Mouse (Mus musculus) erythroid progenitor cell, adult 5-6 weeks (primary cell): ENCODE results near the gene Xrcc1. TPM values are rescaled to one million over a fixed set of nuclear protein-coding genes. Genes with fewer than 3 reads are reported as not detected.

Experiments
- ATAC-seq: replicated peaks from 2 replicates; pipeline ENCODE4 v1.8.0; 2016; ENCODE audit warnings: moderate number of reproducible peaks, mild to moderate bottlenecking, moderate TSS enrichment, inconsistent platforms; ENCODE audit not compliant: poor library complexity, low FRiP score, severe bottlenecking
- total RNA-seq, 2 experiments: library from RNA; stranded (forward) in 1 of 2; stranded (reverse) in 1 of 2; fragments of 150-400 nt in 1 of 2; fragments of 186-747, 209-891 nt in 1 of 2; gene quantifications; 2 replicates each; pipeline versions ENCODE4 v1.2.3 to v1.2.4; 2015 to 2017; ENCODE audit warnings: low replicate concordance in 2 of 2

Xrcc1 gene
- total RNA-seq, 2 experiments from 2014 or later, result 39.4 to 62.5 TPM

DNA sequence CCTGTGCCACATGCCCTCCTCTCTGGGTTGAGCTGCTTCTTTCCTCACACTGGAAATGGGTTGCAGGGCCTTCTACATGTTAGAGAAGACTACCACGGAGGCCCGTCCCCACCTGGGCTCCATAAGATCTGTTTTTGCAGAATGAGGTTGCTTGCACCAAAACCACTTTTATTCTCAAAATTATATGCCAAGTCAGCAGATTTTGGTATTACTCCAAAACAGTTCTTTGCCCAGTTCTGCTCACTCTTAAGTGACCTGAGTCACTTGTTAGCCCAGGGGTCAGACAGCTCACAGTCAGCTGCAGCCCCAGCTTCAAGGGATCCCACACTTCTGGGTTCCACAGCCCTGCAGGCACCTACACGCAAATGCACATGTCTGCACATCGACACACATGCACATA is 15.4 kb downstream of the Xrcc1 start:
- no peak for ATAC-seq

DNA sequence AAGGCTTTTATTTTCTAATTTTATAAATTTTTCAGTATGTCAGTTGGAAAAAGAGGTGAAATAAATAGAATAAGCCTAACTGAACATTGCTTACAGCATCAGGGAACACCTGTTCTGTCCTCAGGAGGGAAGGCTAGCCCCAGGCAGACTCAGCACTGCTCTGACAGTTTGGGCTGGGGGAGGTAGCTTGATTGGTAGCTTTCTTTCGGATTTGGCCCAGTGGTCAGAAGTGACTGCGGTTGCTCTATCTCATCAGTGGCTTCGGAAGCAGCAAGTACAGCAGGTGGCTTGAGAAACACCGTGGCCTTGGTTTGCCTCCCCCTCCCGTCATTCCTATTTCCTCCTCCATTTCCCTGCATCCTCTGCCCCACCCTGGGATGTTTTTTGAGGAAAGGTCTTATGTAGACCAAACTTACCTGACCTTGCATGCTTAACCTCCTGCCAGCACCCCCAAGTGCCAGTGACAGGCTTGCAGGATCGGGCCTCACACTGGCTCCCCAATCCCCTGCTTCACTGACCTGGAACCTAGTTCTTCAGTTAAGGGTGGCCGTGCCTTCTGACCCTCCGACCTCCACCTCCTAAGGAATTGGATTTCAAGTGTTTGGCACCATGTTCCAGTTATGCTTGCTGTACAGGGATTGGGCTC is 17.2 kb downstream of the Xrcc1 start:
- ATAC-seq, result no peak

DNA sequence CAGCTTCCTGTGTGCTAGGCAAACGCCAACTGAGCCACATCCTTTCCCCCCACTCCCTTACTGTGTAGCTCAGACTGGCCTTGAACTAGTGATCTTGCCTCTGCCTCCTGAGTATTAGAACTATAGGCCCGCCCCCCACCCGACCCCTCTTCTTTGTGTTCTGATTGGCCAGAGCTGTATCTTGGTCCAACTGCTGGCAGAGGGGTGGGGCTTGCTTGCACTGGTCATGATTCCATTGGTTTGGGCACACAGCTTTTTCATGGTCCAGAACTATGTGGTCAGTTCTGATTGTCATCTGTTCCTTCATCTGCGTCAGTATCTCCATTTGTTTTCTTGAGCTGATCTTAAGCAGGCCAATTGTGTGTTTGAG is 17.7 kb downstream of the Xrcc1 start:
- ATAC-seq, result no peak

DNA sequence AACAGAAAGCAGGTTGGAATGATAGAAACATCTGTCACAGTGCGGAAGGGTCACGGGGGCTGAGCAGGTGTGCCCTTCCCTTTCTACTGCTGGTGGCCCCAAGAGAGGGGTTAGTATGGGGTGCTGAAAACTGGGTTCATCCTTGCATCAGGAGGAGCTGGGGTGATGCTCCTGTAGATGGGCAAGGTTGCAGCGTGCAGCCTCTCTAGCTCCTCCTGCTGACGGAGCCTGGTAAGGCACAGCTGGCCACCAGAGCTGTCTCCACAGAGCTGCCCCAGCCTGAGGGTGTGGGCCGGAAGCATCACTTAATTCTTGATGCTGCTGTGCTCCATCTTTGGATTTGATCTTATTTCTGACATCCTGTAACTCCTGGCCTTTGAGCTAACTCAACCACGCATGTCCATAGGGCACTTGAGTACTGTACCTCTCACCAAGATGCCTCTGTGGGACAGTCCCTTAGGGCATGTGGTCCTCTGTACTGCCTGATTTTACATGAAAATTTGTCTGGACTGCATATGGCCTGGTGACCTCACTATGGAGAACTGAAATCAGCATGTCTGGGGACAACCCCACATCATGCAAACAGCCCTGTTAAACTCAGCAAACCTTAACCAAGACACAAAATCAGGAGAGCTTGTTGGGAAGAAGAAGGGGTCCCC is 18.6 kb downstream of the Xrcc1 start:
- peak; percentile 82 for ATAC-seq

DNA sequence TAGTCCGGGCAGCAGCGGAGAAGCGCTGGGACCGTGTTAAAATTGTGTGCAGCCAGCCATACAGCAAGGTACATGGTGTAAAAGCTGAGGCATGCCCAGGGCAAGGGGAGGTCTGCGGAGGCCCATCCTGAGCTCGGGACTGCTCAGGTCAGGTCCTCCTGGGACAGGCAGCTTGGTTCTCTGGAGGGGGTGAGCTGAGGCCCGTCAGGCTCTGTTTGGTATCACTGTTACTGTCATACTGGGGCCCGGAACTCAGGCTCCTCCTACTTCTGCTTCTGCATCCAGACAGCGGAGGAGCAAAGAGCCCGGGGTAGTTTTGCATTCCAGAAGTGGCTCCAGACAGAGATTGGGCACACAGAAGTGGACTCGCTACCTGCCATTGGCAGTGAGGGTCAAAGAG is 19.5 kb downstream of the Xrcc1 start:
- no peak for ATAC-seq

DNA sequence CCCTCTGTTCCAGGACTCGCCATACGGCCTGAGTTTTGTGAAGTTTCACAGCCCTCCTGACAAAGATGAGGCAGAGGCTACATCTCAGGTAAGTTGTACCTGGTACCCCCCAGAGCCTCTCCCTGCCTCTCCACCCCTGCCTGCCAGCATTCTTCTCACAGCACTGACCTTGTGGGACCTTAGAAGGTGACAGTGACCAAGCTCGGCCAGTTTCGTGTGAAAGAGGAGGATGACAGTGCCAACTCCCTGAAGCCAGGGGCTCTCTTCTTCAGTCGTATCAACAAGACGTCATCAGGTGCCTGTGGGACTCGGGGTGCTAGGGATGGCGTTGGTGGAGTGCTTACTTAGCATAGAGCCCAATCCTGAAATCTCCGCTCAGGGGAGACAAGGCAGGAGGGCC is 20.1 kb downstream of the Xrcc1 start:
- ATAC-seq, result no peak

DNA sequence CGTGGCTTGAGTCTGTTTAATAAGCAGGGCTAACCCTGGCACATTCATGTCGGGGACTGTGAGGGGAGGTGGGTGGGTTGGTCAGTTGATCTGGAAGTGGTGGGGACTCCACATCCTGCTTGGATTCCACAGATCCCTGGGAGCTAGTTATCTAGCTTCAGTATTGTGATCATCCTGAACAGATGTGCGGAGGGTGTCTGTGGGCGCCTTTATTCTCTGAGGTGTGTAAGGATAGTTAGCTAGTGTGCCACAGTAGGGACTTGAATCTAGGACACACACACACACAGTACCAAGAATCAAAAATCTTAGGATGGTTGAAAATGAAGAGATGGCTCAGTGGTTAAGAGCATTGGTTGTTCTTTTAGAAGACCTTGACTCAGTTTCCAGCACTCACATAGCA is 22.4 kb downstream of the Xrcc1 start:
- no peak for ATAC-seq

DNA sequence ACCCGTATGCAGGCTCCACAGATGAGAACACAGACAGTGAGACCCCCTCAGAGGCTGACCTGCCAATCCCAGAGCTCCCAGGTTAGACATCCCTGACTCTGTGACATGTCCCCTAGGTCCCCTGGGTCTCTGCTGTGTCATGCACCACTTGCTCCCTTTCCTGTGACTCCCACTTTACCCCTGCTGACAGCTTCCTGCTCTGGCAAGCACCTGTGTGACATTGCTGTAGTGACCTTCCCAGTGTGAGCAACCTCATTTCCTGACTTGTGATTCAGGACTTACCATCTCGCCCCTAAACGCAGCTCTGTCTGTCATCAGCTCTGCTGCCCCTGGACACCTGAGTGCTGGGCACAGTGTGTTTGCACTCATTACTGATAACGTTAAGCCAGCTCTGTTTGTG is 25.0 kb downstream of the Xrcc1 start:
- no peak for ATAC-seq

DNA sequence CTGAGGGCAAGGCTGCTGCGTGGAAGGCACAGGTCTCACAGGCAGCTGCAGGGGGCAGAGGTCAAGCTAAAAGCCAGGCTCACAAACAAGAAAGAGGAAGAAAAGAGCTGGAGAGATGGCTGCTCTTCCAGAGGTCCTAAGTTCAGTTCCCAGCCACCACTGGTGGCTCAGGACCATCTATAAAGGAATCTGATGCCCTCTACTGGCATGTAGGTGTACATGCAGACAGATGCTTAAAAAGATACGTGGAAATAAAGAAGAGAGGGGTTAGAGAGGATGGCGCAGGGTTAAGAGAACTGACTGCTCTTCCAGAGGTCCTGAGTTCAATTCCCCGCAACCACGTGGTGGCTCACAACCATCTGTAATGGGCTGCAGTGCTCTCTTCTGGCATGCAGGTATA is 26.4 kb downstream of the Xrcc1 start:
- ATAC-seq, result no peak

DNA sequence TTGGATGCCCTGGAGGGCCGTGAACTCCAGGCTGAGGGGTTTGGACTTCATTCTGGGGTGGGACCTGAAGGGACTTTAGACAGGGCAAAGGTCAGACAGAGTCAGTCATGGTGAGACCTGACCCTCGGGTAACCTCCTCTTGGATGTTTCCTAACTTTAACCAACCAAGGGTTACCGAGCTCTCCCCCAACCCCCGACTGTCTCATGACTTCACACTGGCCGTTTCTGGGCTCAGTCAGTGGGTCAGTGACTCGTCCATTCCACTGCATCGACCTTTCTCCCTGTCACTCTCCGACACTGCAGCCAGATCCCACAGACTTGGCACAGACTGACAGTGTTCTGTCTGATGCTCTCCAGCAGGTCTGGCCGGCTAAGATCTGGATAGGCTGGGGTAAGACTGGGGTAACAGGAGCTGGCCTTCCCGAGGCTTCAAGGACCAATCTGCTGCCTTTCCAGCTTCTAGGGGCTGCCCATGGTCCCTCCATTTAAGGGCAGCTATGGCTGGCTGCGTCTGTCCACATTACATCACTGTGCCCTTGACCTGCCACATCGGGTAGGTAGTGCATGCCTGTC is 28.2 kb downstream of the Xrcc1 start:
- no peak for ATAC-seq

DNA sequence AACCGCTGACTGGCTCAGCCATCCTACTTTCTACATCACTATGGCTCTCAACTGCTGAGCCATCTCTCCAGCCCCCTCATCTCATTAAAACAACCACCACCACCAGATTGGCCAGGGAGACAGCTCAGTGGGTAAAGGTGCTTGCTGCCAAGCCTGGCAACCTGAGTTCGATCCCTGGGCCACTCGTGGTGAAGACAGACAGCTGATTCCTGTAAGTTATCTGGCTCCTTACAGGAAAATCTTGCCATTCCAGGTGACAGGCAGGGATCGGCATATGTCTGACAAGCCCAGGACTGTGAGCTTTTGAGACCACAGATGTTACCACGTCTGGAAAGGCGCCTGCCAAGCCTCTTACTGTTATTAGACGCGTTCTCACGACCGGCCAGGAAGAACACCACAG is 31.7 kb downstream of the Xrcc1 start:
- no peak for ATAC-seq

DNA sequence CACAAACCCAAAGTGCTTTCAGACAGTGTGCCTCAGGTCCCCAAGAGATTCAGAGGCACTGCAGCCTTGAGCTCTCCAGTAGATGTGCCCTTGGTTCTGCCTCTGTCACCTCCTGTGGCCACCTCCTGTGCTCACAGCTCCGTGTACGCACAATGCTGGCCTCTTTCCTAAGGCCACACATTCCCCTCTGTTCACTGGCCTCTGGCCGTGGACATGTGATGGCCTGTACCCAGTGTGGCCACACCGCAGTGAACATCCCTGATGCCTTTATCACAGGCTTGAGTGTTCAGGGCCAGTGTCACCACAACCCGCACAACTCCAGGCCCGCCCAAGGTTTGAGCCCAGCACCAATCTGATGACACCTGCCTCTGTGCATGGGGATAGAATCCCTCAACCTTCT is 38.8 kb downstream of the Xrcc1 start:
- ATAC-seq, result no peak

DNA sequence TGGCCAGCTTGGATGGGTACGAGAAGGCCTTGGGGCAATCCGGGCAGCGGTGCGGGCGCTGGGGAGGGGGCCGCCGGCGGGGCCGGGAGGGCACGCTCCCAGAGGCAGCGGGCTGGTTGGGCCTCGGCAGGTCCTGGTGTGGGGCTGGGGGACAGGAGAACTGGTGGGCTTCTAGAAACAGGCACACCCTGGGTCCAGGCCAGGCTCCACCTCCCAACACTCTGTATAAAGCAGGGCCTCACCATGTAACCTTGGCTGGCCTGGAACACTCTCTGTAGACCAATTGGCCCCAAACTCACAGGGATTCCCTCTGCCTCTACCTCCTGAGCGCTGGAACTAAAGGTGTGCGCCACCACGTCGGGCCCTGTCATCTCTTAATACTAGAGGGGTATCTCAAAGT is 39.9 kb downstream of the Xrcc1 start:
- no peak for ATAC-seq

DNA sequence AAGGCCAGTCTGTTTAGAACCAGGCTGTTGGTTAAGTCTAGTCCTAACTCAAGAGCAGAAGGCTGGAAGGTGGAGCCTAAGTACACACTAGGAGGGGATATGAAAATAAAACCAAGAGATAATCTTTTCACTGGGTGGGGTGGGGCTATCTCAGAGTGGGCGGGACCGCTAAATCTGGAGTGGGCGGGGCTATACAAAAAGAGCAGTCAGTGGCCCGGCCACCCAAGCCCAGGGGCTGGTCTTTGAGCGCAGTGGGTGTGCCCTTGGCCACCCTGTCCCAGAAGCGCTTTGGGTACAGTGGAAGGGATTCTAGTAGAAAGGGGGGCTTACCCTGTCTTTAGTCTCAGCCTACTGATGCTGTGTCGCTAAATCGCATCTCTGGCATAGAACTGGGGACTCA is 40.7 kb downstream of the Xrcc1 start:
- no peak; the same call in 1 of the 2 replicates for ATAC-seq

DNA sequence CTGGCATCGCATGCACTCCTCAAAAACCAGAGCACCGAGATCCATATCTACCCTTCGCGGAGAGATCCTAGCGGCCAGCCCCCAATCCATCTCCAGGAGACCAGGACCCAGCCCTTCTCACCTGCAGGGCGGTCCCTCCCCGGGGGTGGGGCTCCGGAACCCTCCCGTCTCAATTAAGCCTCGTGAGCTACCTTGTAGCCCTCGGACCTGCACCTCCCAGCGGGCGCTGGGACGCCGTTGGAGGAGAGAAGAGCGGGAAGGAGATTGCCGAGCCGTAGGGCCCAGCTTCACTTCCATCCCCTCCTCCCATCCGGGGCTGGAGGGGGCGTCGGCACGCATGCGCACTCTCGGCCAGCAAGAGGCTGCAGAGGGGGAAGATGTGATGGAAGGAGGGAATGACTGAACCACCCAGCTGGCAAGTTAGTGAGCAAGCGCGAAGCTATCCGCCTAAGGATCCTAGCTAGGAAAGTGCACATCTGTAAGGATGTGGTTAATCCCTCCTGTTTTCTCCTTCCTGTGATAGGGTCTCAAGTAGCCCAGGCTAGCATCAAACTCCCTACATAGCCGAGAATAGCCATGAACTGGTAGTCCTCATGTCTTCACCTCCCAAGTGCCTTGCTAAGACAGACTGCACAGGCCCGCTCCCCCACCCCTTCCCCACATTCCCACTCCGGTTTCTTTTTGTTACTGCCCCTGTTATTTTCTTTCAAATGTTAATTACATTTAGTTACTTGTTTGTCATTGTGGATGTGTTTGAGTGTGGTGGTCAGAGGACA is 41.4 kb downstream of the Xrcc1 start, which contains the start of the genes Ethe1 and Zfp575:
Gene Ethe1, plus strand, starts transcription at position 214 of the 776 bp plus-strand sequence.
Gene Zfp575, minus strand, starts transcription at position 312 of the 776 bp plus-strand sequence.
- ATAC-seq, result no peak

DNA sequence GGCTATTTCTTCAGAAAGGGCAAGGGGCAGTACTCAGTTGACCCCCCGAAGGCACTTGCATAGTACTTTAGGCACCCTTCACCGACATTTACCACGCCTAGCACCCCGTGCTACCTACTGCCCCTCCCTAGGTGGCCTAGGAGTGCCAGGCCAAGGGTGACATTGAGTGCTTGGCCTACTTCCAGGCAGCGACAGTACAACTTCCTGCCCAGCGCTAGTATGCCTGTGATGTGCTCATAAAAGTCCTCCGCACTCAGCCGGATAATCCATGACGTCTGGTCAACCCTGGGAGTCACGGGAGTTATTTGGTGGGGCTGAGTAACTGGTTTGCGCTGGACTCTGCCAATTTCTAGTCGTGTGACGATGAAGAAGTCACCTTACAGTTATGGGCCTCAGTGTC is 42.2 kb downstream of the Xrcc1 start:
- no peak for ATAC-seq

DNA sequence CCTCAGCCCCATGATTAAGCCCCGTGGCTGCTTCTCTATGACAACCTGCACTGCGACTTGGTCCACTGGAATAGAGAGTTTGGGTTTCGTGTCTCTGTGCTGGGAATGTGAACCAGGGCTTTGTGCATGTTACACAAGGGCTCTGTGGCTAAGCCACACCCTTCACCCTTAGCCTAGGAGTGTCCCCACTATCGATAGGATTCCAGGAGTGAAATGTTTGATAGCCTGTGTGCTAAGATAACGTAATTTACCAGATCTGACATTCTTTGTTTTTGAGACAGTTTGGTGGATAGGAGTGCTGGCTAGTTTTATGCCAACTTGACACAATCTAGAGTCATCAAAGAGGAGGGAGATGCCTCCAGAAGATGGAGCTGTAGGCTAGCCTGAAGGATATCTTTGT is 45.6 kb downstream of the Xrcc1 start:
- no peak for ATAC-seq

DNA sequence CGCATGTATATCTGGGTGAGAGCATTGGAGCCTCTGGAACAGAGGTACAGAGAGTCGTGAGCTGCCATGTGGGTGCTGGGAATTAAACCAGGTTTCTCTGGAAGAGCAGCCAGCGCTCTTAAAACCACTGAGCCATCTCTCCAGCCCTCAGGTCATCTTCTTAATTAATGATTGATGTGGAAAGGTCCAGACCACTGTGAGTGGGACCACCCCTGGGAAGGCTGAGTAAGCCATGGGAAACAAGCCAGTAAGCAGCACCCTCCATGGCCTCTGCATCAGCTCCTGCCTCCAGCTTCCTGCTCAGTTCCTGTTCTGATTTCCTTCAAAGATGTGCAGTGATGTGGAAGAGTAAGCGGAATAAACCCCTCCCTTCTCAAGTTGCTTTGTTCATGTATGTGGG is 46.1 kb downstream of the Xrcc1 start:
- no peak for ATAC-seq

DNA sequence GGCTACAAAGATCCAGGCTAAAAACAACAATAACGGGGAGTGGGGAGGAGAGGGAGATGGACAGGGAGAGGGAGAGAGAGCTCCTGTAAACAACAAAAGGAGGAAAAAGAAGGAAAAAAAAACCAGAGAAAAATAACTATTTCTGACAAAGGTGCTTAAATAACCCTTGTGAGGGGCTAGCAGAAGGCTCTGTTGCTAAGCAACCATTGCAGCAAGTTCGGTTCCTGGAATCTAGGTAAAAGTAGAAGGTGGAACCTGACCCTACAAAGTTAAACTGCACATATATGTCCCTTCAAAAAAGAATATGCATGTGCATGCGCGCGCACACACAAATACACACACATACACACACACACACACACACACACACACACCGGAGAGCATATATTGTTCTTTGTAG is 46.7 kb downstream of the Xrcc1 start:
- no peak for ATAC-seq

DNA sequence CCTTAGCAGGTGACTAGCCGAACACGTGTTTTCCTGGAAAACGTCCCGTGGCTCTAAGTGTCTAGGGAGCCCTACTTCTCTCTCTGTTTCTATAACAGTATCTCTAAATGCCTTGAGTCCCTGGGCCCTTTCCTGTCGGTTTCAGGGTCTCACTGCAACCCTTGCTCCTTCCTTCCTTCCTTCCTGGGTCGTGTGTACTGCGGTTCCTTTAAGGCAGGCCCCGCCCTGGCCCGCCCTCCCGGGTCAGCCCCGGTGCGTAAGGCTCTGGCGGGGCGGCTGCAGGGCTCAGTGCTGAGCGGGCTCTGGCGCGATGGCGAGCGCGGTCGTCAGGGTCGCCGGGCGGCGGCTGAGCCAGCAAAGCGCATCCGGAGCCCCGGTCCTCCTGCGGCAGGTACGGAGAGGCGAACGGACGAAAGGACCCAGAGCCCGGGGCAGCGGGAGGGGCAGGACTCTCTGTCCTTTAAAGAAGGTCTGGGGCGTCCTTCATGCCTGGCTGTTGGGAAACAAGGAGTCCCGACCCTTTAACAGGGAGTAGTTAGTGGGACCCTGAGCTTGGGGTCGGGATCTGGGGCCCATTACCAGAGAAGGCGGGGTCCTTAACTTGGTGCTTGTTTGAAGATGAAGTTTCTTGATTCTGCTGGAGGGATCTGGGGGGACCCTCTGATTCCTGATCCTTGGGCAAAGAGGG is 47.7 kb downstream of the Xrcc1 start:
- ATAC-seq, result peak; percentile 87
